Mouse (Mus musculus): ENCODE results near the gene Tff3. TPM values are rescaled to one million over a fixed set of nuclear protein-coding genes. Genes with fewer than 3 reads are reported as not detected.

Tff3 gene
- total RNA-seq, 2 experiments from 2014 or later = not detected

GRCm38 (mm10) chr17:31128708-31129318 lies 633 bp downstream of the Tff3 start:
- DNase-seq = no peak
- intact Hi-C loops (cut with DNase I; ENCODE audit: low total_unique reads) = no loop called here

- DNase-seq = no peak
- intact Hi-C loops (cut with DNase I; ENCODE audit: low total_unique reads) = no loop called here
Observed at GRCm38 (mm10) chr17:31125548-31126266, 3.7 kb downstream of the Tff3 start.

DNA sequence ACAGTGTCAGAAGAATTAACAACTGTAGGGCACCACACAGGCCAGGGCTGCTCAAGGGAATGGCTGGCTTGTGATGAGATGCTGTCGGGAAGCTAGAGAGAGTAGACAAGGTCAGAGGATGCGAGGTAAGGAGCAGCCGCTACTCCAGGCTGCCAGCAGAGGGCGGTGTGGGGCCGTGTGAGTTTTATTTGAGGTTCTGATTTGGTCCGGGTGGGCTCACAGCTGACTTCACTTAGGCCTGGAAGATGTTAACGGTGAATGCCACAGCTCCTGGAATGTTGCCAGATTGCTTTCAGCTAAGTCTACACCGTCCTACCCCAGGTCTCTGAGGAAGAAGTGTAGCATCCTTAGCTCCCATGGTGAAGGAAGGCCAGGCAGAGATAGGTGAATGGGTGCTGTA lies 7.5 kb downstream of the Tff3 start:
- intact Hi-C loops (cut with DNase I; ENCODE audit: low total_unique reads) = loop anchor here (2.0 kb wide), 1 partner anchor 103 kb away; no protein-coding TSS in a partner anchor
- DNase-seq = peak; percentile 26

DNA sequence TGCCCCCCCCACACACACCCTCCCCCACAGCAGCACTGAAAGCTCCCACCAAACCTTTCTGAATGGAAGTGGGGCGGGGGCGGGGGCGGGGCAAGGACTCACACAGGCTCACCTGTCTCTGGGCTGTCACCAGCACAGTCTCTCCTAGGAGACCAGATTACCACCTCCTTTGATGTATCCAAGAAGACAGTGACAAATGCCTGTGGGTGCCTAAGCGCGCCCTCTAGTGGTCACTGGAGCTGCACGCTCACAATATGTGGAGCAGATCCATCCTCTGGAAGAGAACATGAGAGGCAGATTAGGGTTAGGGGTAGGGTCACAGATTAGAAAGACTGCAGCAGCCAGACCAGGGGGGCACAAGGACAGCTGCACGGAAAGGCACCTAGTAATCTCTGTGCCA lies 10.0 kb downstream of the Tff3 start:
- peak; percentile 75 for DNase-seq
- intact Hi-C loops (cut with DNase I; ENCODE audit: low total_unique reads) = loop anchor here (2.0 kb wide), 1 partner anchor 109 kb away; no protein-coding TSS in a partner anchor

GRCm38 (mm10) chr17:31117946-31118345 lies 11.5 kb downstream of the Tff3 start:
- intact Hi-C loops (cut with DNase I; ENCODE audit: low total_unique reads) = loop anchor here (2.0 kb wide), 1 partner anchor 107 kb away; no protein-coding TSS in a partner anchor
- no peak for DNase-seq

- no peak for DNase-seq
- intact Hi-C loops (cut with DNase I; ENCODE audit: low total_unique reads) = no loop called here
Observed at GRCm38 (mm10) chr17:31116063-31116462, 13.4 kb downstream of the Tff3 start.

GRCm38 (mm10) chr17:31113191-31113856 lies 16.1 kb downstream of the Tff3 start:
- intact Hi-C loops (cut with DNase I; ENCODE audit: low total_unique reads) = no loop called here
- DNase-seq = no peak

DNA sequence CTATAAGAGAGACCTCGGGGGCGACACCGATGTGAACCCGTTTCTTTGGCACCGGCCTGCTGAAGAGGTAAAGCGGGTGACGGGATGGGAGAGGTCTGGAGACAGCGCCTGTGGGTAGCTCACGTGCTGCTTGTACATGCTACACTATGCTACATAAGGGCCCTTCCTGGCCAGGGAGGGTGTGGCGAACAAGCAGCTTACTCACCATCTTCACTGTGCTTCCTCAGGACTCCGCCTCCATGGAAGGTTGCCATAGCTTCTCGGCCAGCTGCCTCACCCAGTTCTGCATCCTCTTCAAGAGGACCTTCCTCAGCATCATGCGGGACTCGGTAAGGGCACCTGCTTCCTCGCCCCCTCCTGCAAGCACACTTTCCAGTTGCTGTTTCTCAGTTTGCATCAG lies 21.1 kb downstream of the Tff3 start:
- intact Hi-C loops (cut with DNase I; ENCODE audit: low total_unique reads) = no loop called here
- no peak for DNase-seq

- intact Hi-C loops (cut with DNase I; ENCODE audit: low total_unique reads) = no loop called here
- DNase-seq = no peak
Observed at GRCm38 (mm10) chr17:31103823-31104222, 25.6 kb downstream of the Tff3 start.

DNA sequence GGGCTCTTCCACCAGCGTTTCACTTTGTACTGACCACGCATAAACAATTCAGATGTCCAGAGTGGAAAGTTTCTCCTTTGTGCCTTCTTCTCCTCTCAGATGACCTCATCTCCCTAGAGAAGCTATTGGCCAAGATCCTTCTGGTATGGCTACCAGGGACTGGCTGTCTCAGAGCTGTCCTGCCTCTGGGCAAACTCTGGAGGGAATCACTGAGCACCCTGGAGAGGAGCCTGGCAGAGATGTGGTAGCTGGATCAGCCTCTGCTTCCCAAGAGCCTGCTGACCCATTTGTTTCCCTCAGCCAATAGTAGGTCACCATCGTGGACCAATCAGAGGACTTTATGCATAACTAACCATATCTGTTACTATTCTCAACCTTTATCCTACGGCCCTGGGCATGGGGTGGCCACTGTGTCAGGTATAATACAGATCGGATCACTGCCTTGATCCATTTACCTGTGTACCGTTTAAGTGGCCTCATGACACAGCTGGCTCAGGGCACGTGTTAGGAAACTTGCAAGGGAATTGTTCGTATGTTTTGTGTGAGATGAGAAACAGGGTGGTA lies 26.4 kb downstream of the Tff3 start:
- DNase-seq = no peak
- intact Hi-C loops (cut with DNase I; ENCODE audit: low total_unique reads) = no loop called here

DNA sequence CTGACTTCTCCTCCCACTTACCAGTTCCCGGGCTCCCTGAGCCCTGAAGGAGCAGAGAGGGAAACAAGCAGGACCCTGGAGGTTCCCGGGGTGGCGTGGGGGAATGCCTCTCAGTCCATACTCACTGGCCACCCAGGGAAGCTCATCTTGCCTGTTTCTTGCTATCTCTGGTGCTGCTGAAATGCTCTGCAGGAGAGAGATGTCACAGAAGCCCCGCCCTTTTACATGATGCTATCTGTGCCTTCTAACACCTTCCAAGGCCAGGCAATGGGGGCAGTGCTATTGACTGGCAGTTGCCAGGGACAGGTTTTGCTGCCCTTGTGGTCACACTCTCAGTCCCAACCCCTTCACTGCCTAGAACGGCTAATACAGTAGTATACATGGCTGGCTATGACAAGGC lies 30.7 kb downstream of the Tff3 start:
- intact Hi-C loops (cut with DNase I; ENCODE audit: low total_unique reads) = no loop called here
- no peak for DNase-seq

GRCm38 (mm10) chr17:31096893-31097292 lies 32.6 kb downstream of the Tff3 start:
- no peak for DNase-seq
- intact Hi-C loops (cut with DNase I; ENCODE audit: low total_unique reads) = no loop called here

- no peak for DNase-seq
- intact Hi-C loops (cut with DNase I; ENCODE audit: low total_unique reads) = no loop called here
Observed at GRCm38 (mm10) chr17:31095570-31095969, 33.9 kb downstream of the Tff3 start.

DNA sequence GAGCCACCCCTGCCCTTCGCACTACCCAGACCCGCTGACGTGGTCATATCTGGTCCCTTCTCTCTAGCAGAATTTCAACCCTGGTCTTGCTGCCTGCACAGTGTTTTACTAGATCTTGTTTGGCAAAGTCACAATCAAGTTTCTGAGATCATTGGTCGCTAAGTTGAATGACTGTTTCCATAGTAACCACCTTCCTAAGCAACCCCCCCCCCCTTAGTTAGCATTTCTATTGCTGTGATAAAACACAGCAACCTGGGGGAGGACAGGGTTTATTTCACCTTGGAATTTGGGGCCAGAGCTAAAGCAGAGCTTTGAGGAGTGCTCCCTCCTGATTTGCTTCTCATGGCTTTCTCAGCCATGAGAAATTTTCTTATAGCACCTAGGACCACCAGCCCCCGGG lies 34.7 kb downstream of the Tff3 start:
- intact Hi-C loops (cut with DNase I; ENCODE audit: low total_unique reads) = no loop called here
- DNase-seq = no peak

DNA sequence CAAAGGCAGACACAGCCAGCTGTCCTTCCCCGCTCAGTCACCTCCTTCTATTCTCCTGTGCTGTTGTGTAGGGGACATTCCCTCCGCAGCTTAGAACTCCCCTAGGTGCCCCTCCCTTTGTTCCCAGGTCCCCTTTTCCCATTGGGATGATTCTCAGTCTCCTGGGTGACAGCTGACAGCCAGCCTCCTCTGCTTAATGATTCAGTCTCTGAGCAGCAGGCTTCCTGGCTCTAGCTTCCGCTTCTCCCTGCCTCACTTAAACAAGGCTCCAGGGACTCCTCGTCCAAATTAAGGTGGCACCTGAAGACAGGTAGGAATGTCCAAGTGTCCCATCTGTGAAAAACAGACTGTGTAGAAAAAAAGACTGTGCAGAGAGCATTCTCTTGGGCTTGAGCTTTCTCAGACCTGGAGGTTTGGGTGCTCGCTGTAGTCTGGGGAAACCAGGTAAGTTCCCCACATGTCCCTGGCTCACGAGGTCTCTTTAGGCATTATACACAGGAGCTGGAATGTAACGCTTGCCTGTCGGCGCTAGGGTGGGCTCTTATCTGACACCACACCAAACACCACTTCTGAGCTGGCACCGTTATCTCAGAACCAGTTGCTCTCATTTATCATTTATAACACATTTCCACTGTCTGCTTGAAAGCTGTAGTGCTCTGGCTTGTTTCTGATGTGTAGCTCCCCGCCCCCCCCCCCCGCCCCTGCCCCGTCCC lies 38.3 kb downstream of the Tff3 start:
- DNase-seq = no peak
- intact Hi-C loops (cut with DNase I; ENCODE audit: low total_unique reads) = no loop called here

GRCm38 (mm10) chr17:31089848-31090247 lies 39.6 kb downstream of the Tff3 start:
- no peak for DNase-seq
- intact Hi-C loops (cut with DNase I; ENCODE audit: low total_unique reads) = no loop called here

DNA sequence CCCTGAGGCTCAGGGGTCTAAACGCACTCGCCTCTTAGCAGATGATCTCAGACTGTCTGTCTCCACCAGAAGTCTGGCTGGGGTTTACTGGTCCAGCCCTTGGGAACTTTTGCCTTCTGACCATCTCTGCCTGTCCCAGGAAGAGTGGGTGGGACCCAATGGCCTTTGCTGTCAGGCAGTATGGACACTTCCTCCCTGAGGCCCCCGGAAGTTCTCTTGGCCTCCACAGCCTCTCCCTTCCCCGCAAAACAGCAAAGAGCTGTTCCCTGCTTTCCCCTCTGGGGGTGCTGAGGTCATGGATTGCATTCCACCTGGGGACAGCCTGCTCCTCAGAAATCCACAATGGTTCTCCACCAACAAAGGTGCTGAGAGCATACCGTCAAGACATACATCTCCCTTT lies 40.7 kb downstream of the Tff3 start:
- intact Hi-C loops (cut with DNase I; ENCODE audit: low total_unique reads) = no loop called here
- DNase-seq = no peak

DNA sequence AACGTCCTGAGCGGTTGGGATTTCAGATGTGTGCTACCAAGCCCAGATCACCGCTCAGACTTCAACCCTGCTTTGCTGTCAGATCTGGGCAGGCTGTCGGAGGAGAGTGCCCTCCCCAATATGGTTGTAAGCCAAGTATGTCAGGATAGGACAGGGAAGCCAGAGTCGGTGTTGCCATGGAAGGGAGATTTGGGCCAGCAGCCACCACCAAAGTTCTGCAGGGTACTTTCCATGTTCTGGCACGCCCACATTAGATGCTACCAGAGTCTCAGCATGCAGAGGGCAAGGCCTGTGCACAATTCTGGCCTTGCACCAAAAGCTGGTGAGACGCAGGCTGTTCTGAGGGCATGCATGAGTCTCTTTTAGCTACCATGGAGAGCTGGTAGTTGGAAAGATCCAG lies 43.2 kb downstream of the Tff3 start:
- intact Hi-C loops (cut with DNase I; ENCODE audit: low total_unique reads) = no loop called here
- no peak for DNase-seq

GRCm38 (mm10) chr17:31085519-31085918 lies 43.9 kb downstream of the Tff3 start:
- no peak for DNase-seq
- intact Hi-C loops (cut with DNase I; ENCODE audit: low total_unique reads) = no loop called here
